Mouse (Mus musculus): ENCODE measurements at regions not wholly inside any gene's neighbourhood (a gene's known extent, or its start where the extent isn't known, plus 50 kb on each side); places are given as distances from the start of the nearest gene placed in this dataset.

GRCm38 (mm10) chr3:12173371-12173770 lies 1837.9 kb upstream of the Gm38303 start:
- H3K27ac ChIP-seq (ENCODE audit: low read depth, low read length) = no peak overlapping the region
- H3K4me1 ChIP-seq (ENCODE audit: control insufficient read depth, insufficient read depth, low read length) = no peaks in the 10 kb centered on the region
- H3K4me2 ChIP-seq (ENCODE audit: low read depth) = no peak overlapping the region
- DNase-seq (ENCODE audit: low spot score) = peak; percentile 15
- no peak overlapping the region for H3K4me3 ChIP-seq (ENCODE audit: low read depth, low read length)
- no peaks in the 10 kb centered on the region for H3K27me3 ChIP-seq (ENCODE audit: control insufficient read depth, insufficient read depth, low read length)
- H3K9me3 ChIP-seq (ENCODE audit: control insufficient read depth, low read length) = no peaks in the 10 kb centered on the region
- no peaks in the 10 kb centered on the region for H3K36me3 ChIP-seq (ENCODE audit: control insufficient read depth, insufficient read depth, low read length)
- 75% methylated on average over 3 of the region's 3 CpGs for WGBS
- H3K9ac ChIP-seq (ENCODE audit: low read length) = no peak overlapping the region
- peak; percentile 61; the same call in 1 of the 2 replicates for ATAC-seq (ENCODE audit: insufficient read depth, low FRiP score, low TSS enrichment)

DNA sequence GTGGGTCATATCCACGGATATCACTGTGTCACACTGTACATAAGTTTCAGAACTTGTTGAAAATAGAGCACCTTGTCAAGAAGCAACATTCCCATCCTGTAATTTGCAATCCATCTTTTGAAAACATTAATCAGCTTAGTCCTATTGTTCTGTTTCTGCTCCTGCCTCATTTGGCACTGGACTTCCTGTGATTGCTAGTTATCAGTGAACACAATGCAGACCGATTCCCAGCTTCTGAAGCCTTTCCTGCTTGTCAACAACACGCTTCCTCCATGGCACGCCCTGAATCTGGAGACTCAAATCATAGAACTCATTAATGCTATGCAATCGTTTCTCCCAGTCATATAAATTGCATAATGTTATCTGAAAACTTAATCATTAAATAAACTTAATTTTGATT lies 1815.8 kb upstream of the Gm38303 start:
- H3K4me1 ChIP-seq (ENCODE audit: control insufficient read depth, insufficient read depth, low read length) = no peaks in the 10 kb centered on the region
- no peak overlapping the region for H3K27ac ChIP-seq (ENCODE audit: low read depth, low read length)
- H3K4me2 ChIP-seq (ENCODE audit: low read depth) = no peak overlapping the region
- H3K9me3 ChIP-seq (ENCODE audit: control insufficient read depth, low read length) = no peaks in the 10 kb centered on the region
- H3K4me3 ChIP-seq (ENCODE audit: low read depth, low read length) = no peak overlapping the region
- DNase-seq (ENCODE audit: low spot score) (no peak), ATAC-seq (ENCODE audit: insufficient read depth, low FRiP score, low TSS enrichment) (no peak)
- no peaks in the 10 kb centered on the region for H3K27me3 ChIP-seq (ENCODE audit: control insufficient read depth, insufficient read depth, low read length)
- H3K9ac ChIP-seq (ENCODE audit: low read length) = no peak overlapping the region
- H3K36me3 ChIP-seq (ENCODE audit: control insufficient read depth, insufficient read depth, low read length) = no peaks in the 10 kb centered on the region
- WGBS = 83% methylated on average over 5 of the region's 5 CpGs

Data from neural tube, embryonic 11.5 days (tissue).